Mouse (Mus musculus) spleen, adult 18-20 months (tissue): Measurements from ENCODE around the gene Nck1.

ENCODE experiments used
- DNase-seq, 2 experiments: peaks; one replicate each; pipeline ENCODE4 v3.0.0; 2022; ENCODE audit warnings: mixed read lengths in 2 of 2

The Nck1 gene

DNA sequence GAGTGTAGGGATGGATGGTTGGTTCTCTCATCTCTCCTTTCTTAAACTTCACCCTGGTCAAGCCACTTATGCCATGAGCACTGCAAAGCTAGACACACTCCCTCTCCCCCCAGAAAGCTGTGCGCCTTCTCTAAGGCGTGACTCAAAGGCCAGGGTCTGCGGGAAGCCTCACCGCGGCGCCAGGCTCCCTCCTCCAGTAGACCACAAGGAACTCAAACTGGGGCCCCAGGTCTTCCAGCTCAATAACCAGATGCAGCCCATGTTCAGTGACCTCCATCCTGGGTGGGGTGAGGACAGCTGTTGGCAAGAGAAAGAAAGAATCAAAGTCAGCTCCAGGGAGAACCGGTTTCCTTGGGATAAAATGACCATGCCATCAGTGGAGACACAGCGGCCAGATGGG lies 77.8 kb downstream of the Nck1 start:
- no peak for DNase-seq

DNA sequence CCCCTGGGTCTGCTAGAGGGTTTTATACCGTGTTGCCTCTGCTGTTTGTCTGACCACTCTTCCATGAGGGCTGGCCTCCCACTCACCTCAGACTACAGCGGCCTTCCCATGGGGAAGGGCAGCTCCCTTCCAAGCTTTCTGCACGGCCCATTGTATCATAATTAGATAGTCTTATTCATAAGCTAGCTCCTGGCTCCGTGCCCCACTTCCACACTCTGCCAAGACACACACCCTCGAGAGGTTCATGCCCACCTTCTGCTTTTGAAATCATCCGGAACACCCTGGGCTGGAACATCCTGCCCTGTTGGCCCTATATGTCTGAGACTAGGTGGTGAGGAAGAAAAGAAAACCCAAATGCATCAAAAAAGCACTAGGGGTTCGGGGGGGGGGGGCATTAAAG lies 78.3 kb downstream of the Nck1 start:
- DNase-seq, result no peak

DNA sequence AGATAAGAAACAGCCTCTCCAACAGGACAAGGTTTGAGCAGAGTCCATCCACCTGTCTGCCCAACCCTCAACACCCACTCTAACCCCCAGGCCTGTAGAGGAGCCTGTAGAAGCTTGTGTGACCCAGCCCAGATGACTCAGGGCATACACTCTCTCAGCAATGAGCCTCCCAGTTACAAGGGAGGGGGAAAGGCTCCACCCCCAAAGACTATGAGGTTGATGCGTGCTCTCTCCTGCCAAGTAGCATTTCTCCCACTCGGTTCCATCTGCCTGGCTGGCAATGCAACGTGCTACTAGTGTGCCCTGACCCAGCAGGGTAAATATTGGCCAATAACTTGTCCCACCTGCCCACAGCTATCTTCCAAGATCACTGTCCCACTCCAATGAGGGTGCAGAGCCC lies 79.2 kb downstream of the Nck1 start:
- DNase-seq, result no peak

DNA sequence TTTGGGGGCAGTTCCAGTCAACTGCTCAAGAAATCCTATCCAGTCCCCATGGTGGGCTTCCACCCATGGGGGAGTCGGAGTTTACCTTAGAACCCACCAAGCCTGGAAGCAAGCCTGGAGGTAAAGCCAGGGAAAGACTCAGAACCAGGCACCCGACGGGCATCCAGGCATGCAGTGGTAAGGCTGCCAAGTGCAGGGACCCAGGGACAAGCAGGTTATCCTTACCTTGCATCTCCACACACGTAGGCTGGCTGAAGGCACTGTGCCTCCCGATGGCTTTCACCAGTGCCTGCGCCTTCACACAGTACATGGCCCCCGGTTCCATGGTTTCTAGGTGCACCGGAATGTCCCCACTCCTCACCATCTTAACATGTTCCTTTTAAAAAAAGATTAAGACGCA lies 79.9 kb downstream of the Nck1 start:
- DNase-seq, result no peak

DNA sequence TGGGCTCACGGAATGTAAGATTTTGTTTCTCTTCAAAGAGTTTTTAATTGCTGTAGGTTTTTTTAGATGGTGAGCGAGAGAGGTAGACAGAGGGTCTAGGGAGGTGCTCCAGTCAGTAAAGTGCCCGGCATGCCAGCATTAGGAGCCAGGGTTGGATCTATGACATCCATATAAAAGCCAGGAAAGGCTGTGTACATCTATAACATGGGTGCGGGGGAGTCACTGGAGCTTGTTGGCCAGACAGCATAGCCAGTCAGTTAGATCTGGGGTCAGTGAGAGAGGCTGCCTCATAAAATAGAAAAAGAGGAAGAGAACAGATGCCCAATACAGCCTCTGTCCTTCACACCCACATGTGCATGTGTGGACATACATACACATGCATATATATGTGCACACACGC lies 80.6 kb downstream of the Nck1 start:
- no peak for DNase-seq

DNA sequence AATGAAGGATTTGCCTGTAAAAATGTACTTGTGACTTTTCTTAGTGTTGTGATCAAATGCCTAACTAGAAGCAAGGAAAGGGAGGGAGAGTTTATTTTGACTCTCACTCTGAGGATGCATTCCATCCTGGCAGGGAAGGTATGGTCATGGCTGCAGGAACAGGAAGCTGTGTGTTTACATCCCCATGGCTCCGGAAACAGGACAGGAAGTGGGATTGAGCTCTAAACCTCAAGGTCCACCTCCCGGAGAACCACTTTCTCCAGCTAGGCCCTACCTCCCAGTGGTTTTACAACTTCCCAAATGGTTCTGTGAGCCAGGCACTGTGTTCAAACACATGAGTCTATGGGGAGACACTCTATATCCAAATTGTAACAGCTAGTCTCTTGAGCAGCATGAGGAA lies 82.2 kb downstream of the Nck1 start:
- no peak for DNase-seq

DNA sequence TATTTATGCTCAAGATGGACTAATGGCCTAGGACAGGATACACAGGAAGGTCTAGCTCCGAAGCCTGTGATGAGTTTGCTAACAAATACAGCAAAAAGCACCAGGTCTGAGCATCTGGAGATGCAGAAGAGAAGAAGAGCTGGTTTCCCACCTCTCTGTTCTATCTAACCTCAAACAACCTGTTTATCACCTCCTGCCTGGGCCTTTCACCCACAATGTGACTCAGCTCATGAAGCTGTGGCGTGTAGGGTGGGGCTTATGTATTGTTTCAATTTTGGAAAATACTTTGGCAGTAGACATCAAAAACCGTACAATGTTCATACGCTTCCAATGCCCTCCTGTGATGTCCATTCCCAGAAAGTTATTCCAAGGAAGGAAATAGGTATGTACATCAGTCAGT lies 83.8 kb downstream of the Nck1 start:
- DNase-seq, result no peak

DNA sequence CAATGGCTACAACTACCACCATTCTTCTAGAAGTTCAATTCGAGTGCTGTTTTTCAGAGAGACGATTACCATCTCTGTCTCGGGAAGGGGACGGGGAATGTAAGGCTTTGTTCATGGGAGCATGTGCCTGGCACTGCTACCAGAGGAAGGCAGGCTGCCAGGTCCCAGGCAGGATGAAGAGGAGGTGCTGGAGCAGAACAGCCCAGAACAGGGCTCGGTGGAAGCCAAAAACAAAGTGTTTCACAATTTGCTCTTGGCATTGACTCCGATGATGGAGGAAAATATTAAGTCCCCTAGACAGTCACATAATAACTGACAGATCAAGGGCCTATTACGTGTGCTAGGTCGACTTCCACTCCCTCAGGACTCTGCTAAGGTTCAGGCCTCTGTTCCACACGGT lies 84.3 kb downstream of the Nck1 start:
- no peak for DNase-seq

DNA sequence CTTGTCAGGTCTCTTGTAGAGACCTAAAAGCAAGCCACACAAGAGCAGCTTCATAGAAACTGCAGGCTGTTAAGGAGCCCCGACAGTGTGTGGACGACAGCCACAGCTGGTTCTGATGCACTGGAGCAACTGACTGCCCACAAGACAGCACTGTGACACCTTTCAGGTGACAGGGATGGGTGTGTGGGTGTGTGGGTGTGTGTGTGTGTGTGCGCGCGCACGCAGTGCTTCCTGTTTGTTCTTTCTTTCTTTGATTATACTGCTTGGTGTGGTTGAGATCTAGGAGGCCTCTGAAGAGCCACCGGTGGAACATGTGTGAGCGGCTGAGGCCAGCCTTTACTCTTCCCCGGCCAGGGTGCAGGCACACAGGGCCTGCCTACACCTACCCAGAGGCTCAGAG lies 85.7 kb downstream of the Nck1 start:
- no peak for DNase-seq

DNA sequence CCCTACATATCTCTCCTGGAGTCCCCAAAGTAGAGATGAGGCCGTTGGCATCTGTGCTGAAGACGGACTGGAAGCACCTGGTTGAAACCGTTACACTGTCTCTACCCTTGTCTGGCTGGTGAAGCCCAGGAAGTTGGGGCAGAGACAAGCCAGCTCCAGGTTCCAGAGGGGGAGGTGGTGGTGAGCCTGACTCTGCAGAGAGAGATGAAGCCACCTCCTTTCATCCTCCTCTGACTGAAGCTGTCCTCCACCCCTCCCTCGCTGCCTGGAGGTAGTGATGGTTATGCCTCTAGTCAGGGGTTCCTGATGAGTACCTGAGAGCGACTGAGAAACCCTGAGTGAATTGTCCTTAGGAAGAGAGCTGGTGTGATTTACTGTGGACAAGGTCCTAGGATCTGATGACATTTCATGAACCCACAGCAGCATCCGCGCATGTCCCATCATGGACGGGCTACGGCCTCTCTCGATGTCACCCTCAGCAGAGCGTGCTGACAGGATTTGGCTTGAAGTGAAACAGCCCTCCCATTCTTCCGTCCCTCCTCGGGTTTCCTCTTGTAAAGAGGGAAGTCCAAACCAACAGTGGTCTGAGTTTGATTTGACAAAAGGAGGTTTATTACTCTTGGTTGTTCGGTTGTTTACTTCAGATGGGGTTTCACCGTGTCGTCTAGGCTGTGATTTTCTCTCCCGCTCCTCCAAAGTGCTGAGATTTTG lies 87.8 kb downstream of the Nck1 start:
- no peak for DNase-seq

DNA sequence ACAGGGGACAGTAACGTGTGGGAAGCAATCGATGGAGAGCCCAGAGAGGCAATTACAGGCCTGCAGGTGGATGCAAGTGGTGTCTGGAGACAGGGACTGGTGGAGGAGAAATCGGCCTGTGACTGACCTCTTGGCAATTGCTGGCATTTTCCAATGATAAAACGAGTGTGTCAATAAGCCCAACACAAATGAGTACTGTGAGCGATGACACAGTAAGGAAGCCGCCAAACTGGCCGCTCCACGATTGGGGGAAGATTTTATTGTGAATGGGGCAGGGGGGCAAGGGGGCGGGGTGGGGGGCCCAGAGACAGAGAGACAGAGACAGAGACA lies 91.3 kb downstream of the Nck1 start:
- no peak for DNase-seq

DNA sequence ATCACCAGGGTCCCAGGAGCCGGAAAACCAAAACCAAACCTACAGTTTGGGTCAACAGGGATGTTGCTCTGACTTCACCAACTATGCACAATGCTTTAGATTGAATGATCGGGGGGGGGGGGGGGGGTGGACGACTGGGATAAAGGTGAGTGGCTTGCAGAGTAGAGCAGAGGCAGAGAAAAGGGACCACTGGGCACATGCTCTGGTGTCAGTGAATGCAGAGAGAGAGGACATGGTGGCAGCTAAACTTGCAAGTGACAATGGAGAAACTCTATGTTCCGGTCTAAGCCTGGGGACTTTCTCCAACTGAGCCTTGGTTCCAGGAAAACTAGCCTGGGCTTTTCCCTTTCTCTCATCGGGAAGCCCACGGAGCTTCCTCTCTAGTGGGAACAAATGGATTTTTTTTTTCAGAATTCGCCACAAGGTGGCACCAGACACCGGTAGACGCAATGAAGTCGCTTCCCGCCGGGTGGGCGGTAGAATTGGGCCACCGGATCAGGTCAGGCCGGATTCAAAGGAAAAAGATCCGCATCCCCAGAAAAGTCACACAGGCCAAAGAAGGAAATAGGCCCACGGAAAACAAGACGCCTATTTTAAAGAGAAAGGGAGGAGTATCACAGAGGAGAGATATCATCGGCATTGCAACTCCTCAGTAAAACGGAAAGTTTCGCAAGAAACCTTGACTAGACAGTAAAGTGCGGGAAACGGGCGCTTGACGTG lies 91.8 kb downstream of the Nck1 start:
- DNase-seq, result peak; percentile 27 to 71

DNA sequence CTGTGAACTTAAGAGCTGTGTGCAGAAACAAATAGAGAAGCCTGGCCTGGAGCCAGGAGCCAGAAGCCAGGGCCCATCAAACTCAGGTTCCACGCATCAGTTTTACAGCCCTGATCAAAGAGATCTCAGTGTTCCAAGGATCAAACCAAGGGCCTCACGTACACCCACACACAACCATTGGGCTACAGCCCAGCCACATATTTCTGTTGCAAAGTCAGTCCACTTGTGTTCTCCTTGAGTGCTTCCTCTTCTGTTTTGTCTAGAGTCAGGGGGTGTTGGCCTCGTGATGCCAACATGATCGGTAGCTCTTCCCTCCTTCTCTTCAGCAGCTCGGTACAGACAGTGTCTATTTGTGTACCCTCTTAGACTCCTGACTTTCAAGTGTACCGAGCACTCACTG lies 93.5 kb downstream of the Nck1 start:
- no peak for DNase-seq

DNA sequence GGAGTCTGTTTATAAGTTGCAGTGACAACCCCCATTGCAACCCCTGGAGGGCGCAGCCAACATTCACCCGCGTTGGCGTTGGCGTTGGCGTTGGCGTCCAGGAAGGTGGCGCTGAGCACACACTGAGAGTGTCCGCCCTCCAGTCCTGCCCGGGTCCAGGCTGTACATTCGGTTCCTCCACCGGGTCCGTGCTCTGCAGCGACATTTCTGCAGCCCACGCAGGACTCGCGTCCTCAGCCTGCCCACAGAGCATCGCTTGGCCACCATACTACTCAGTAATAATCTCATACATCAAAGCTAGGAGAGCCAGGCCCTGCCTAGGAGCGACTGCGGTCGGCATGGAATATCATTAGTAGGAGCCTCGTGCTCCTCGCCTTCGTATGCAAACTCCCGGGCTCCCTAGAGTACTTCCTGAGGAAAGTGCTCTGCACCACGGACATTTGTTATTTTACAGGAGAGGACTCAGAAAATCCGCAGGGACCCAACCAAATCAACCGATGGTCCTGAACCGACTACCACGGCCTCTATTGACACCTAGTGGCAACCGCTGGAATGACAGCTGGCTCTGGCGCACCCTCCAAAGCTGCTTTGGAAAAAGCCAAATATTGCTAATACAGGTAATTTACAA lies 99.8 kb downstream of the Nck1 start:
- peak; percentile 32 to 73 for DNase-seq
